Mouse (Mus musculus): ENCODE measurements around the gene Elmo3.
A peak's percentile ranks its signal among the peaks of the same experiment; 100 is the strongest.
"Not testable (repeated sequence)": the region's sequence is repeated elsewhere in the genome, so short reads cannot be mapped to it uniquely, and the experiment has no call there.

Elmo3 gene

DNA sequence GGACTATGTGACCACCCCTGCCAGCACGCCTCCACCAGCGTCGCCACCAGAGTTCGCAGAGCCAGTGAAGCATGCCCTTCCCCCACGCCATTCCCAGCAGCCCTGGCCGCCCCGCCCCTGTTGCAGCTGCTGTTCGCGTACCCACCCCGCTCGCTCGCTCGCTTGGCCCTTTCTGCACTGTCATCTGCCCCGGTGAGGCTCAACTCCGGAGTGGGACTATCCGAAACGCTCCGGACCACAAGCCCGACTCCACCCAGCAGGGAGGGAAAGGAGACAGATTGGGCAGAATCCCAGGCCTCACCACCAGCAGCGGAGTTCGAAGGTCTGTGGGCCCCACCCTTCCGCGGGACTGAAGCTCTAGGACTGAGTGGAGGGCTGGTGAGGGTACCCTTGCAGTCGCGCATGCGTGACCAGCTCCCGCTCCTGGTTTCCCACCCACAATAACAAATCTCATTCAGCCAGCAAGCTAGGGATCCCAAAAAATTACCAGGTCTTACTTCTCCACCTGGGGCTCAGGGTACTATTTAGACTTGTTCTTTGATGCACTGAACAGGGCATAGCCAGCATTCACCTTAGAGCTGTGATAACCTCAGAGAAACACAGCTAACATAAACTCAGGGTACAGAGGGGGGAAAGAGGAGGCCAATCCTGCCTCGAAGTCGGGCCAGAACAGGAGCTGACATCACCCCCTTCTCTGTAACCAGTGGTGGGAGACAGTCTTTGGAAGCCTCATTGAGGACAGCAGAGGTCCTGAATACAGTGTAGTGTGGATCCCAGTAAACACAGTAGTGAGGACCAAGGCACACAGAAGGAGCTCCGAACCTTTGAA lies 28.9 kb upstream of the Elmo3 start:
- DNase-seq (ENCODE audit: low spot score in 2 of 2) = peak in 1 of 2 experiments; percentile 71

DNA sequence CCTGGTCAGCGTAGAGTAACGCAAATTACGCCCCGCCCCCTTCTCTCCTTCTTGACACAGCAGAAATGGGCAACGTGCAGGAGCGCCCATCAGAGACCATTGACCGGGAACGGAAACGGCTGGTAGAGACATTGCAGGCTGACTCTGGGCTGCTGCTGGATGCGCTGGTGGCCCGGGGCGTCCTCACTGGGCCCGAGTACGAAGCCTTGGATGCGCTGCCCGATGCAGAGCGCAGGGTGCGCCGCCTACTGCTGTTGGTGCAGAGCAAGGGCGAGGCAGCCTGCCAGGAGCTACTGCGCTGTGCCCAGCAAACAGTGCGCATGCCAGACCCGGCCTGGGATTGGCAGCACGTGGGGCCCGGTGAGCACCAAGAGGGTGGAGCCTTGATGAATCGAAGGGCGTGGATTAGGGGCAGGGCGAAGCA lies 26.5 kb upstream of the Elmo3 start:
- DNase-seq (ENCODE audit: low spot score in 2 of 2) = peak; percentile 88 to 90

DNA sequence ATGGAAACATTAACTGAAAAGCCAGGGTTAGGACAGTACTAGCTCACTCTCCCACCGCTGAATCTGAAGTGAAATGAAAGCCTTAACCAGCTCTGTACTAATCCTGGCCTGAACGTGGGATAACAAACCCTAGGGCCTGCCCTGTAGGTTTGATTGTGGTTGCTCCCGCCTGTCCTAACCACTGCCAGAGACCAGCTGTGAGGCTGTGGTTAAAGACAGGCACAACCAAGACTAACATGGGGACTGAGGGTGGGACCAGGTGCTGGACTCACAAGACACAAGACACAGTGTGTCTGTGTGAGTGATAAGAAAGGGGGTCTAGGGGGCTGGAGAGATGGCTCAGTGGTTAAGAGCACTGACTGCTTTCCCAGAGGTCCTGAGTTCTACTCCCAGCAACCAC lies 24.8 kb upstream of the Elmo3 start:
- no peak for DNase-seq (ENCODE audit: low spot score in 2 of 2)

DNA sequence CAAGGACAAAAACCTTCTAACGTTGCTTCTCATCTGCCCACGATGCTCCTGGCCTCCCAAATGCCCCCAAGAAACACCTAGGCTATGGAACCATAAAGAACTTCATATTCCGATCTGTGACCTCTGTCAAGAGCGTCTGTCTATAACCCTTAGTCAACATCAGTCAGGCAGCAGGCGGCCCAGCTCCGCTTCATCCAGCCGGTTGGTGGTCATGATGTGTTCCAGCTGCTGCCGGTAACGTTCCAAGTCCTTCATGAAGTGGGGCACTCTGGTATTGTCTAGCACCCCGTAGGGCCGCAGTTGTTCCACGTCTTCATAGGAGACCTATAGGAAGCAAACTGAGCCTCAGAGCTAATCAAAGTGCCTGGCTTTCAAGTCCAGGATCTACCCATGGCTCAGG lies 23.6 kb upstream of the Elmo3 start:
- no peak for DNase-seq (ENCODE audit: low spot score in 2 of 2)

DNA sequence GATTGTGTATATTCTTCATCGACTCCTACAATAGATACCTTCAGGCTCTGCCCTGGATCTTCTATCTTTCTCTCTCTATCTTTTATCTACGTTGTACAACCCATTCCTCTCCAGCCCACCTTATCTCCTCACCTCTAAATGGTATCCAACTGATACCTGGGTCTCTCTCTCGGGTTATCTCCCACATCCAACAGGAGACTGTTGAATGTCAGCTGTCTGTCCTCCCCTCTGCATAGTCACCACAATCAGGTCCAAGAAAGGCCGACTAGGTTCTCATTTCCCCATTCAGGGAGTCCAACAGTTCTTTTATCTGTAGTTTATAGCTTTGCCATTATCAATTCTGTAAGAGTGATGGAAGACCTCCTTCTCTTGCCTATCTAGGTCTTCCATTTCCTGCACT lies 23.2 kb upstream of the Elmo3 start:
- no peak for DNase-seq (ENCODE audit: low spot score in 2 of 2)

DNA sequence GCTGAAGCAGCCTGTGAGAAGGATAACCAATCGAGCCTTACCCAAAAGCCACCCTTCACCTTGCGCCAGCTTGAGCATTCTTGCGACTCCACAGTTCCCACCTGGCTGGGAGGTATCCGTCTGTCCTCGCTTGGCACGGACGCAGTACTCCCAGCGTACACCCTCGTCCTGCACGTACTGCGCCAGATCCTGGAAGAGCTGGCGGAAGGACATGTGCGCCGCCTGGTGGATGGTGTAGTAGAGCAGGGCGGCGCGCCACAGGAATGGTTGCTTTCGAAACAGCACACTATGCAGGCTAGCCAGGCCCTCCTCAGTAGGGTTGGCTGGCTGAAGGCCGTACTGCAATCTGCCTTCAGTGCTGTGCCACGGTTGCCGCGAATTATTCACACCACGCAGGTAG lies 22.3 kb upstream of the Elmo3 start:
- peak in 1 of 2 experiments; percentile 36 for DNase-seq (ENCODE audit: low spot score in 2 of 2)

DNA sequence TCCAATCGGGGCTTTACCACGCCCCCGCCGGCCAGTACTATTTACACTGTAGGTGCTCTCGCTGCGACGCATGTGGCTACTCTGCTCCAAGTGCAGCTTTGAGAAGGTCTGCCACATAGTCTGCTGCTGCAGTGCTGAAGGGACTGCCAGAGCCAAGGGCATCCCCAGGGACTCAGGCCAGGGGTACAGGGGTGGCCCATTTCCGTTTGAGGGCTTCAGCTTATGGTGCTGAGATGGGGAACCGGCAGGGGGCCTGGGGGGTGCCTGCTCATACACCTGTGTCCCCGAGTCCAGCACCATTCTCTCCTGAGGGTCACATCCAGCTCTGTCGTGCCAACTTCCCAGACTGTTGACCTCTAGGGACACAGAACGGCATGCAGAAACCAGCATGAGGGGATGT lies 19.9 kb upstream of the Elmo3 start:
- DNase-seq (ENCODE audit: low spot score in 2 of 2) = peak in 1 of 2 experiments; percentile 33

DNA sequence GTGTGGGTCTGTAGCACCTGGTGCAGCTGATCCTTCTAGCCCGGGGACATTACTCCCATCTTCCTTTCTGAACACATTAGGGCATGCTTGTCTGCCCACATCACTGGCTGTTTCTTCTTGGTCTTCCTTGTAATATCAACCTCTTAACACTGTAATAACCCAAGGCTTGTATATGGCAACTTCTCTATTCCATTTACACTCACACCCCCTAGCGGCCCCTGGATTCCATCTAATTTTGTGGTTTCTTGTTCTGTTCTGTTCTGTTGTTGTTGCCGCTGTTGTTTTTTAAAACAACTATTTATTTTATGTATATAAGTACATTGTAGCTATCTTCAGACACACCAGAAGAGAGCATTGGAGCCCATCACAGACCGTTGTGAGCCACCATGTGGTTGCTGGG lies 18.5 kb upstream of the Elmo3 start:
- DNase-seq (ENCODE audit: low spot score in 2 of 2) = no peak

DNA sequence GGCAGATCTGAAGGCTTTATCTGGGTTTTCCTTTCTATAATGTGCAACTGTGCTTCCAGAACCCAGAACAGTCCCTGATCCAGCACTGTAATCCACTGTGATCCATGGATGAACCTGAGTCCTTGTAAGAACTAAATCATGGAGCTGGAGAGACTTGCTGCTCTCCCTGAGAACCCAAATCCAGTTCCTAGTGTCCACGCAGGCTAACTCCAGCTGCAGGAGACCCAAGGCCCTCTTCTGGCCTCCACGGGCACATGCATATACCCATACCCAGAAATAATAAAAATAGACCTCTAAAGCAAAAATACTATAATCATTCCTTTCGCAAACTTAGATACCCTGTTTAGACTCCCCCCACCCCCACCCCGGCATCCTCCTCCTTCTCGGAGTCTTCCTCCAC lies 17.2 kb upstream of the Elmo3 start:
- peak in 1 of 2 experiments; percentile 33 for DNase-seq (ENCODE audit: low spot score in 2 of 2)

DNA sequence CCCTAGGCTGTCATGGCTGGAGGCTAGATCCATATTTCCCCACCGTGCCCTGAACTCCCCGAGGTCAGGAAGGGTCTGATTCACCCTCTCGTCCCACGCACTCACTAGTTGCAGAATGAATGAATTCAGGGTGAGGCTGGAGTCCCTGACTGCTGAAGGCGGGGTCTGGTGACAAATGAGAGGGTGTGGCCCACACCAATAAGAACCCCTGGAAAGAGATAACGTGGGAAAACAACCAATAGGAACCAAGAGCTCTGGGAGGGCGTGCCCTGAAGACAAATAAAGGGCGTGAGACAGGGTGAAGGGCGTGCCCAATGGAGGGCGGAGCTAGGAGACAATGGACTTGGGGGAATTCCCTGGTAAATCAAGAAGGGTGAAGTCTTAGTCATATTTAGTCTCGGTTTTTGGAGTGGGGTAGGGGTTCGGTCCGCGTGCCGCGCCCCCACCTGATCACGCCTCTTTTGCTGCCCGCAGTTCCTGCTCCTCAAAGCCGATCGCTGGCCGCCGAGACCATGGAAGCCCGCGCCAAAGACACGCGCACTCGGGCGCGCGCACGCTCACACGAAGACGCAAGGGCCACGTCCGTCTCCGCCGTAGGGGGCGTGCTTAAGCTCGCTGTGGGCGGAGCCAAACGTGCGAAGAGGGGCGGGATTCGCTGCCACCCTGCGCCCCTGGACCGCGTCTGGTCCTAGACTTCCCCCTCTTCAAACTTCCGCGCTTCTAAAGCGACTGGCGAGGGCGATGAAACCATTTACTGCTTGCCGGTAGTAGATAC lies 16.3 kb upstream of the Elmo3 start:
- peak; percentile 97 for DNase-seq (ENCODE audit: low spot score in 2 of 2)

DNA sequence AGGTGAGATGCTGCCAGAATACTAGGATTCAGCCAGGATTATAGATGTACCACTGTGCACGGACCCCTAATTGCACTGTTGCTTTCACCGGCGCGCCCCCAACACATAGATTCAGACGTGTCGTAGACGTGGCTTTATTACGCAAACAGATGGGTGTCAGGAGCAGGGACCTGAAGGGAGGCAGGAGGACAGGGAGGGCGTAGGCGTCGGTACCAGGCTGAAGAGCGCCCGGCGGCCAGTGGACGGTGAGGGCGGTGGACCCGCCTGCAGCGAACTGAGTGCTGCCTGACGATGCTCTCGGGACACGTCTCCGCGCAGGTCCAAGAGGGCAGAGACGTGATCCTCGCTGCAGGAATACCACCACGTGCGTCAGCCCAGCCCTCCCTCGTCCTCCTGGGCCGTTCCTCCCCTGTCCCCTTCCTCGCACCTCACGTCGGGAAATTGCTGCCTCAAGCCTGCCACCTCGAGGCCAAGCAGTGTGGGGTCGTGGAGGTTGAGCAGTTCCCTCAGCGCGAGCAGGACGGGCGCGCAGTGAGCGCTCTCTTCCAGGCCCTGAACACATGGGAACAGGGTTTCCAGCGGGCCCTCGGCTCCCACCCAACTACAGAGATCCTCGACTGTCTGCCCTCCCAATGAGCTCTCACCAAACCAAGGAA lies 15.5 kb upstream of the Elmo3 start, which contains the start of gene 4931428F04Rik:
TSS of gene 4931428F04Rik (minus strand) at position 60 of the 656 bp plus-strand sequence.
- DNase-seq (ENCODE audit: low spot score in 2 of 2) = peak; percentile 72 to 74

DNA sequence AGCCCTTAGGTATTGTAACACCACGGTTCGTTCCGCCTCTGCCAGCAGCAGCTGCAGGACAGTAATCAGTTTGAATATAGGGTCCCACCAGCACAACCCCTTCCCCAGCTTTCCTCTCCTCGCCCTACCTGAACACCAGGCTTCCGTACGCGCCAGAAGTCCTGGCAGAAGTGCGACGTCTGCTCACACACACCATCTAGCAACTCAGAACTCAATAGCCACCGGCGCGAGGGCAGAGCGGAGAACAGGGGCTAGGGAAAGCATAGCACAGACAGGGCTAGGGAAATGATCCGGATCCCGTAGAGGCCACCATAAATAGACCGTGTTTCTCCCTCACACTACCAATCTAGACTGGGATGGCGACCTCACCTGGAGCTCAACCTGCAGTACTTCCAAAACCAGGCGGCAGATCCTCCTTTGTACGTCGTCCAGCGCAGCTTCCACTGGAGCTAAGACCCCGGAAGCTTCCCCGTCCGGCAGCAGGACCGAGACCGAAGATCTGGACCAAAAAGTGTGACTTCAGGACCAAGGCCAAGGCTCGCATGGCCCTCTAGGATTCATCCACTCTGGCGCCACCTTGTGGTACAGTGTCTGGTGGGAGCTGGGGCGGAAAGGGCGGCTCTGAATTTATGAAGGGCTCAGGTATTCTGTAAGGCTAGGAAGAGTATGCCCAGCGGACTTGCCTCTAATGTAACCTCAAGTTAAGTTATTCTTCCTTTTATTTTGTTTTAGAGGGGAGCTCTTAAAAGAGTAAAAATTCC lies 14.7 kb upstream of the Elmo3 start:
- DNase-seq (ENCODE audit: low spot score in 2 of 2) = peak; percentile 82 to 88

DNA sequence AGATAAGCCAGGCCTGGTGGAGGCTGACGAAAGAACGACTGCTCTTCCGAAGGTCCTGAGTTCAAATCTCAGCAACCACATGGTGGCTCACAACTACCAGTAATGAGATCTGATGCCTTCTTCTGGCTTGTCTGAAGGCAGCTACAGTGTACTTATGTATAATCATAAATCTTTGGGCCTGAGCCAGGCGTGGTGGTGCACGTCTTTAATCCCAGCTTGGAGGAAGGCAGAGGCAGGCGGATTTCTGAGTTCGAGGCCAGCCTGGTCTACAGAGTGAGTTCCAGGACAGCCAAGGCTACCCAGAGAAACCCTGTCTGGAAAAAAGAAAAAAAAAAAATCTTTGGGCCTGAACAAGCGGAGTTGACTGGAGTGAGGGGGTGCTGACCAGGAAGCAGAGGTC lies 14.0 kb upstream of the Elmo3 start:
- DNase-seq (ENCODE audit: low spot score in 2 of 2) = peak in 1 of 2 experiments; percentile 34

DNA sequence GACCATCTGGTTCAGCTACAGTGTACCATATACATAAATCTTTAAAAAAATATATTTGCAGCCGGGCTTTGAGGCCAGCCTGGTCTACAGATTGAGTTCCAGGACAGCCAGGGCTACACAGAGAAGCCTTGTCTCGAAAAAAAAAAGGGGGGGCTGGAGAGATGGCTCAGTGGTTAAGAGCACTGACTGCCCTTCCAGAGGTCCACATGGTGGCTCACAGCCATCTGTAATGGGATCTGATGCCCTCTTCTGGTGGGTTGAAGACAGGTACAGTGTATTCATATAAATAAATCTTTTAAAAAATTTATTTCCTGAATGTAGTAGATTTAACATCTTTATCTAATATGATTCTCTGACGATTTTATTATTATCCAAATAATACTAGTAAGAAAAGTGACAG lies 13.6 kb upstream of the Elmo3 start:
- not testable (repeated sequence) for DNase-seq (ENCODE audit: low spot score in 2 of 2)

DNA sequence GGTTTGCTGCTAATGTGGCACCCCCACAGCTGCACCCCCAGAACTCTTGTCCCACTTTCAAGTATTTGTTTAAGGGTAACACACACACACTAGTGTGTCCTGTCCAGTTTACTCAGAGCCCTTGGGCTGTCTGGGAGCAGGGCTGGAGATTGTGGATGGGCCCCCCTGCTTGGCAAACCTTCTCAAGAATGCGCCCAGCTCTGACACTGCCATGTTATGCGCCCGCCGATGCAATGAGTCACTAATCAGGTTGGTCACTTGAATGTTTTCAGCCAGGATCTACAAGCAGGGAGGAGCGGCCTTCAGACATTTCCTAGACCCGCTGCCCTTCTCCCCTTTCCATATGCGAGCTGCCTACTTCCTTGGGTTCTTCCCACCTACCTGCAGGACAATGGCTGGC lies 12.9 kb upstream of the Elmo3 start:
- DNase-seq (ENCODE audit: low spot score in 2 of 2) = peak in 1 of 2 experiments; percentile 27

DNA sequence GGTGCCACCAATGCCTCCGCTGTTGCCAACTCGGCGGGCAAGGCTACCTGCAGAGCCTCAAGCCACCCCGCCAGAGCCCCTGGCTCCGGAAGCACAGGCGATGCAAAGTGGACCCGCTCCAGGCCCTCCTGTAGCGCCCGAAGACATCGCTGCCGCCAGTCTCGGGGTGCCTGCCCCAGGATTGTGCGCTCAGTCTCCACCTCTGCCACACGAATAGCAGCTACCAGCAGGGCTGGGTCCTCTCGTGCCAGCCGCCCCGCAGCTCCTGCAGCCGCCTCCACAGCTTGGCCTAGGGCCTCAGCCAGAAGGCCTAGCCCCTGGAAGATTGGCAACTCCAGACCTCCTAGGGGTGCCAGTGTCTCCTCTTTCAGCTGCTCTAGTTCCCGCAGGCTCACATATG lies 12.0 kb upstream of the Elmo3 start:
- no peak for DNase-seq (ENCODE audit: low spot score in 2 of 2)

DNA sequence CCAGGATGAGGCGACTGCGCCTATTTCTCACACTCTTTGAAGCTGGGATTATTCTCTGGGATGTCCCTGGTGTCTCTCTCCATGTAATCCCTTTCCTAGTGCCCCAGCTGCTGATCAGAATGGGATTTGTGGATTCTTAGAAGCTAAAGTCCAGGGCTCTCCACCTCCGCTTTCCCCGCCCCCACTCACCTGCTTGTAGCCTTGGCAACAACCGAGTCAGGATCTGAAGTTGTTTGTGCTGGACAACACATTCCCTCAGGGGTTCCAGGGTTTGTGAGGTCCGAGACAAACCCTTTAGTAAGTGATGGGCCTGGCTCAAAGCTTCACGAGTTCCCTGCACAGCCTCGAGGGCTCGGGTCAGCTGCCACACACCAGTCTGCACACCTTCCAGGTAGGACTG lies 10.6 kb upstream of the Elmo3 start:
- peak in 1 of 2 experiments; percentile 26 for DNase-seq (ENCODE audit: low spot score in 2 of 2)

DNA sequence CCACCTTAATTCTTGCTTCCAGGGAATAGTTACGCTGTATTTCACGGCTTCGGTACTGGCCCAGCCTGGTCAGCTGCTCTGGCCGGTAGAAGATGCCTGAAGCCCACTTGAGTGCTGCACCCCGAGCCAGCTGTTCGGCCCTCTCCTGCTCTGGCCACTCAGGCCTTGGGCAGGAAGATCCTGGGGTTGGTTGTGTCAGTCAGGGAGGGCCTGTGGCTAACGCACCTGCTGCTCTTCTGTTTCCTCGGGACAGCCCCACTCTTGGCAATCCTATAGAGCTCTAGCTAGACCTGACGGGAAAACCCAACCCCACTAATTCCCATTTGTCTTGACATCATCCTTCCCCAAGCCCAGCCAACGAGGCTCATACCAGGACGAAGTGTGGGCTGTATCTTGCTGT lies 10.1 kb upstream of the Elmo3 start:
- peak in 1 of 2 experiments; percentile 31 for DNase-seq (ENCODE audit: low spot score in 2 of 2)

DNA sequence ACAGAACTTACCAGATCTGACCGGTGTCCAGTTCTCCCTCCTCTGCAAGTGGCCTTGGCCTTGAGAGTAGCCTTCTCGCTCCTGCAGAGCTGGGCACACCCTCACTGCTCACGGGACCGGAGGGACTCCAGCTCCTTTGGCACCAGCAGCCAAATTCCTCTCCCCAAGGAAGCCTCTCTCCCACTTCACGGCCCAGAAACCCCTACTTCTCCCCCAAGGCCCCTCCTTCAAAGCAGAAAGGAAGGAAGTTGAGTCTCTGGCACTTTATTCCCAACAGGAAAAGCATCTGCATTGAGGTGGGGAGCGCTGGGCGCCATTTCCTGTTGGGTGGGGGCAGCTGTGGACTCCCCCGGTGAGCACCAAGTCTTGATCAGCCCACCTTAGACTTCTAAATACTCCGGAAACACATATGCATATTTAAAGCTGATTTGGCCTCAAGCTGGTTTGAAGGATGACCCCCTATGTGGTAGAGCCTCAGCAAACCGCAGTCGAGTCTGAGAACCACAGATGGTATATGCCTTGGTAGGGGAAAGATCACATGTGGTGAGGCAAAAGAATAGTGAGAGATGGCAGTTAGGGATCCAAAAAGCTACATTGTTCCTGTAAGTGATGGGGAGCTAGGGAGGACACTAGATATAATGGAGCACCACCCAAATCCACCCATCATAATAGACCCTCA lies 9.4 kb upstream of the Elmo3 start, which contains the start of gene Exoc3l:
TSS of gene Exoc3l (minus strand) at position 207 of the 679 bp plus-strand sequence.
- no peak for DNase-seq (ENCODE audit: low spot score in 2 of 2)

DNA sequence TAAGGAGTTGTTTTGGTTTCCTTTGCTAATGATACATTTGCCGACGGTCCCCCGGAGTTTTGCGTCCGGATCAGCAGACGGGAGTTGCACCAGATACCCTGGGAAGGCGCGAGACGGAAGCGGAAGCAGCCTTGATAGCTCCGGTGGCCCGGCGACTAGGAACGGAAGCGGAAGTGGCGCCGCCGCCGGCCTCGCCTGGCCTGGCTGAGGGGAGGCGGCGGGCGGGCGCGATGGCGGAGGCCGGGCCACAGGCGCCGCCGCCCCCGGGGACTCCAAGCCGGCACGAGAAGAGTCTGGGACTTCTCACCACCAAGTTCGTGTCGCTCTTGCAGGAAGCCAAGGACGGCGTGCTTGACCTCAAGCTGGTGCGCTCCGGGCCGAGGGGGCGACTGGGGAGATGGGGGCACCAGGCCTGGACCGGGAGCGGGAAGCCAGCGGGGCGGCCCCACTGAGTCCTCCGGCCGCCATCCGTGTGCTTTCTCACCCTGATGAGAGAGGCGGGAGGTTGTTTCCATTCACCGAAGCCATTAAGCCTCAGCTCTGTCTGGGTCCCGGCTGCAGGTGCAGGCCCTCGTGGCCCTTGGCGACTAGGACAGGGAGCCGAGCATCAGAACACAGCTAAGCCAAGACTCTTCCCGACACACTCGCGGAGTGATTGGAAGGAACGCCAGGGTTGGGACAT lies 7.7 kb upstream of the Elmo3 start, which contains the start of gene E2f4:
TSS of gene E2f4 (plus strand) at position 153 of the 682 bp plus-strand sequence.
- DNase-seq (ENCODE audit: low spot score in 2 of 2) = peak; percentile 96
